ENCODE assay signal across 9 mouse cellular contexts in the genomic region with DNA sequence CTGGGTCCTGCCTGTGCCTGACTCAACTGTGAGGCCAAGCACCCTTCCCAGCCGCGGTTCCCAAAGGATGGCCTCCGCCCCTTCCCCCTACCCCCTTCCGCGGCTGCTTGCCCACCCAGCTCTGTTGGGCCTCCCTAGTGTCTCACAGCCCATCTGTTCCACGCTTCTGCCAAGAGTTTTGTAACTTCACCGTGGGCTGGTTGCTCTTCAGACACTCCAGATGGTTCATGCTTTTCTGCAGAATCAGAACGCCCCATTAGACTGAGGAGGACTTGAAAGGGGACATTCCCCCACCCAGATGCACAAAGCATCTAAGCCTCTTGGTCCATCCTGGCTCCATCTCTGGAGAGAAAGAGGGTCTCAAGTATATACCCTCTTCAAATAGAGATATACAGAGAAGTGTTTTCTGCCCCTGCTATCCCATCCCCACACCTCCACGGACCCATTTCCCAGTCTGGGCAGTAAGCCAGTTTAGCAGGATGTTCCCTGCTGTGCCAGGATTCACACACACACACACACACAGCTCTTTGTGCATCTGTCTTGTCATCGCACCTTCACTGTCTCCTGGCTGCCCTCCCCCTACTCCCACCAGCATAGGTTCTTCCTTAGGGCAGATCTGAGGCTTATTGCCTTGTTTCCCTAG. TPM values are rescaled to one million over a fixed set of nuclear protein-coding genes. Genes with fewer than 3 reads are reported as not detected.
DNase-seq lines count a peak whose midpoint lies in the region; ATAC-seq lines count a peak whose summit lies in the region.
"Had no signal": no experiment of that assay in that cellular context is flagged by ENCODE, and none has a peak within 500 bp of the region (broad histone marks: within the 10 kb centered on the region; RNA-seq: fewer than 3 reads in every experiment).

No protein-coding gene starts in this region.

- no peaks in the 10 kb centered on the region for H3K9me3 ChIP-seq in hindbrain, embryonic 13.5 days
- no peaks in the 10 kb centered on the region for H3K9me3 ChIP-seq in hindbrain, embryonic 11.5 days (ENCODE audit: control insufficient read depth, low read length)

- no peak overlapping the region; the same call in 1 of the 2 replicates for H3K27ac ChIP-seq in hindbrain, embryonic 13.5 days
- H3K27ac ChIP-seq in hindbrain, embryonic 11.5 days (ENCODE audit: low read depth, low read length): no peak overlapping the region

- no peak overlapping the region for H3K4me2 ChIP-seq in hindbrain, embryonic 13.5 days
- H3K4me2 ChIP-seq in hindbrain, embryonic 11.5 days (replicated peaks; ENCODE audit: low read depth, low read length): no peak overlapping the region

- H3K4me3 ChIP-seq in hindbrain, embryonic 13.5 days: no peak overlapping the region
- H3K4me3 ChIP-seq in hindbrain, embryonic 11.5 days (ENCODE audit: low read depth, low read length): no peak overlapping the region
- H3K4me3 ChIP-seq: myocyte had no signal

- H3K4me1 ChIP-seq in hindbrain, embryonic 13.5 days (replicated peaks): peaks cover 14% of the 10 kb centered on the region
- H3K4me1 ChIP-seq in hindbrain, embryonic 11.5 days (replicated peaks; ENCODE audit: control insufficient read depth, insufficient read depth, low read length): no peaks in the 10 kb centered on the region

- WGBS in hindbrain, embryonic 13.5 days: 65% methylated on average over 10 of the region's 10 CpGs
- 68% methylated on average over 10 of the region's 10 CpGs for WGBS in hindbrain, embryonic 11.5 days

- ATAC-seq in hindbrain, embryonic 13.5 days (ENCODE audit: low FRiP score): peak; percentile 58
- no peak for ATAC-seq in hindbrain, embryonic 11.5 days (ENCODE audit: low FRiP score)

- no peaks in the 10 kb centered on the region for H3K27me3 ChIP-seq in hindbrain, embryonic 13.5 days
- H3K27me3 ChIP-seq in hindbrain, embryonic 11.5 days (ENCODE audit: control insufficient read depth, insufficient read depth, low read length): no peaks in the 10 kb centered on the region

- no peak overlapping the region for H3K9ac ChIP-seq in hindbrain, embryonic 13.5 days
- no peak overlapping the region for H3K9ac ChIP-seq in hindbrain, embryonic 11.5 days (ENCODE audit: low read depth, low read length)

- DNase-seq in hindbrain, embryonic 11.5 days (ENCODE audit: low spot score): no peak
- peak; percentile 57 for DNase-seq in cerebellum, adult 18-20 months
- peak; percentile 28 to 46 for DNase-seq in gastrocnemius, adult 8-10 months (ENCODE audit: low spot score in 2 of 2)
- peak; percentile 72 to 85 for DNase-seq in layer of hippocampus, postnatal 14 days (ENCODE audit: low spot score in 2 of 2)
- DNase-seq in right cerebral cortex, postnatal 36 days (ENCODE audit: low spot score in 2 of 2): peak; percentile 76 to 81
- no peak for DNase-seq in B cell, adult 2 months
- no peak for DNase-seq in adrenal gland, adult 18-20 months (ENCODE audit: low spot score in 2 of 2)

- H3K36me3 ChIP-seq in hindbrain, embryonic 13.5 days: peaks cover 21% of the 10 kb centered on the region
- H3K36me3 ChIP-seq in hindbrain, embryonic 11.5 days (ENCODE audit: control insufficient read depth, insufficient read depth, low read length): no peaks in the 10 kb centered on the region

RNA-seq across cellular contexts. Expression of gene Kctd21, which starts 13.2 kb away (rescaled TPM):
- polyA plus RNA-seq in hindbrain, embryonic 13.5 days (2015; fragmentation: Nextera tagmentation; extraction: Ambion mirVana): 7.6 and 7.9 TPM in 2 replicates
- 6.1 and 6.8 TPM in 2 replicates for polyA plus RNA-seq in hindbrain, embryonic 11.5 days (2014; fragmentation: Nextera tagmentation; extraction: Ambion mirVana)
- 1 to 10 TPM; 3.3 to 4.1 (median 3.9) TPM for total RNA-seq in gastrocnemius, adult 8-10 months (2022)
- 10 to 100 TPM in 1 of 2 experiments, 1 to 10 TPM in 1; 8.9 to 11.5 TPM for total RNA-seq in layer of hippocampus, postnatal 14 days (2021)
- total RNA-seq in adrenal gland, adult 18-20 months (2021): 10 to 100 TPM; 10.6 to 11.5 TPM

RNA-seq across cellular contexts. Expression of gene Usp35, which starts 13.5 kb away (rescaled TPM):
- 3.2 and 3.6 TPM in 2 replicates for polyA plus RNA-seq in hindbrain, embryonic 13.5 days (2015; fragmentation: Nextera tagmentation; extraction: Ambion mirVana)
- polyA plus RNA-seq in hindbrain, embryonic 11.5 days (2014; fragmentation: Nextera tagmentation; extraction: Ambion mirVana): 2.7 and 2.9 TPM in 2 replicates
- 1 to 10 TPM in 1 of 4 experiments, under 1 TPM in 3; 0.56 to 1.2 (median 0.80) TPM for total RNA-seq in gastrocnemius, adult 8-10 months (2022)
- total RNA-seq in layer of hippocampus, postnatal 14 days (2021): 10 to 100 TPM; 11.9 to 12.4 TPM
- 10 to 100 TPM in 1 of 2 experiments, 1 to 10 TPM in 1; 8.4 to 10.6 TPM for total RNA-seq in adrenal gland, adult 18-20 months (2021)

RNA-seq across cellular contexts. Expression of gene Alg8, which starts 26.1 kb away (rescaled TPM):
- polyA plus RNA-seq in hindbrain, embryonic 13.5 days (2015; fragmentation: Nextera tagmentation; extraction: Ambion mirVana): 16.5 and 17.4 TPM in 2 replicates
- 31.9 and 33.3 TPM in 2 replicates for polyA plus RNA-seq in hindbrain, embryonic 11.5 days (2014; fragmentation: Nextera tagmentation; extraction: Ambion mirVana)
- total RNA-seq in gastrocnemius, adult 8-10 months (2022): 1 to 10 TPM; 1.9 to 3.9 (median 3.6) TPM
- 10 to 100 TPM; 11.4 TPM for total RNA-seq in layer of hippocampus, postnatal 14 days (2021)
- 10 to 100 TPM; 14.0 to 15.2 TPM for total RNA-seq in adrenal gland, adult 18-20 months (2021)

RNA-seq across cellular contexts. Expression of gene Ndufc2, which starts 54.5 kb away (rescaled TPM):
- polyA plus RNA-seq in hindbrain, embryonic 13.5 days (2015; fragmentation: Nextera tagmentation; extraction: Ambion mirVana): 445 and 471 TPM in 2 replicates
- 344 and 352 TPM in 2 replicates for polyA plus RNA-seq in hindbrain, embryonic 11.5 days (2014; fragmentation: Nextera tagmentation; extraction: Ambion mirVana)
- 100 to 1,000 TPM; 261 to 279 (median 268) TPM for total RNA-seq in gastrocnemius, adult 8-10 months (2022)
- total RNA-seq in layer of hippocampus, postnatal 14 days (2021): 100 to 1,000 TPM; 267 TPM
- total RNA-seq in adrenal gland, adult 18-20 months (2021): 100 to 1,000 TPM; 276 to 365 TPM

Comparison
In these comparisons a context has a peak if more than half of its experiments do, and no peak if none do; other contexts are left out.
1. DNase-seq: peak in cerebellum, adult 18-20 months (2 of 2), gastrocnemius, adult 8-10 months (2 of 2), layer of hippocampus, postnatal 14 days (2 of 2) and right cerebral cortex, postnatal 36 days (2 of 2); none in hindbrain, embryonic 11.5 days (single experiment), B cell, adult 2 months (0 of 2) and adrenal gland, adult 18-20 months (0 of 2).
2. RNA of gene Usp35, which starts 13.5 kb away (total RNA-seq): 11.9 to 12.4 TPM in layer of hippocampus, postnatal 14 days and 8.4 to 10.6 TPM in adrenal gland, adult 18-20 months; 0.56 to 1.2 TPM in gastrocnemius, adult 8-10 months; every median in the first group is over 4 times any median in the second.